Mouse (Mus musculus) olfactory bulb, adult 2 months (tissue): Measurements from ENCODE around the gene Gm21985.

ENCODE experiments used
- CTCF ChIP-seq: fragments of 200-500 bp; IDR thresholded peaks from 2 replicates; pipeline ENCODE4 v1.5.1; 2012; ENCODE audit warnings: low read depth, mild to moderate bottlenecking, low read length, moderate library complexity; ENCODE audit not compliant: insufficient read depth
- POLR2A ChIP-seq: fragments of 200-500 bp; IDR thresholded peaks from 2 replicates; pipeline ENCODE4 v1.6.1; 2012; ENCODE audit warnings: mild to moderate bottlenecking, low read depth, low read length, moderate library complexity; ENCODE audit not compliant: insufficient read depth

- TF ChIP-seq CTCF (no peak), POLR2A (no peak)
These were observed 6.7 kb upstream of the Gm21985 start, which contains the start of gene Nutm1 for GRCm38 (mm10) chr2:112259241-112259962.
